Mouse (Mus musculus) embryonic facial prominence, embryonic 13.5 days (tissue): Measurements from ENCODE around the gene Magi1. TPM values are rescaled to one million over a fixed set of nuclear protein-coding genes. Genes with fewer than 3 reads are reported as not detected.

Source experiments
- ATAC-seq: fragments of 200-750 bp; cut with Nextera tagmentation; 2 replicates; pipeline ENCODE4 v1.8.0; 2017; ENCODE audit warnings: low read depth; ENCODE audit not compliant: insufficient number of reproducible peaks, insufficient read depth, low FRiP score, low TSS enrichment
- H3K27ac ChIP-seq: fragments of 300-500 bp; sonication (generic); 2 replicates; pipeline ENCODE4 v1.5.1; 2015; ENCODE audit warnings: moderate library complexity, mild to moderate bottlenecking, inconsistent platforms
- H3K27me3 ChIP-seq: fragments of 300-500 bp; sonication (generic); 2 replicates; pipeline ENCODE4 v1.6.1; 2015; ENCODE audit warnings: mild to moderate bottlenecking, inconsistent platforms
- H3K36me3 ChIP-seq: fragments of 300-500 bp; sonication (generic); 2 replicates; pipeline ENCODE4 v1.6.1; 2015; ENCODE audit warnings: mild to moderate bottlenecking, inconsistent platforms
- H3K4me1 ChIP-seq: fragments of 300-500 bp; sonication (generic); 2 replicates; pipeline ENCODE4 v1.6.1; 2015; ENCODE audit warnings: inconsistent platforms
- H3K4me2 ChIP-seq: fragments of 300-500 bp; sonication (generic); 2 replicates; pipeline ENCODE4 v1.6.1; 2015; ENCODE audit warnings: moderate library complexity, mild to moderate bottlenecking, inconsistent platforms
- H3K4me3 ChIP-seq: fragments of 300-500 bp; sonication (generic); 2 replicates; pipeline ENCODE4 v1.5.1; 2015; ENCODE audit warnings: mild to moderate bottlenecking, inconsistent platforms
- H3K9ac ChIP-seq: fragments of 300-500 bp; sonication (generic); 2 replicates; pipeline ENCODE4 v1.6.1; 2015; ENCODE audit warnings: mild to moderate bottlenecking, inconsistent platforms
- H3K9me3 ChIP-seq: fragments of 300-500 bp; sonication (generic); 2 replicates; pipeline ENCODE4 v1.6.1; 2016; ENCODE audit warnings: inconsistent platforms
- WGBS: fragments of 180-500 bp; shearing (Covaris S2); methylation state at CpG from one replicate; pipeline ENCODE4 v1.1.7; 2015; ENCODE audit warnings: mixed read lengths; 5-methylcytosine and 5-hydroxymethylcytosine counted together
- polyA plus RNA-seq: library from polyadenylated mRNA; unstranded; fragments of >200 nt; fragmentation: Nextera tagmentation; extraction: Ambion mirVana; gene quantifications from 2 replicates; pipeline ENCODE4 v1.2.1, GENCODE M21; 2015

Gene Magi1
- 13.1 and 14.8 TPM in 2 replicates for polyA plus RNA-seq

GRCm38 (mm10) chr6:94283318-94284061 lies at the start of gene Magi1:
Gene Magi1 (minus strand): TSS chr6:94283917.
- Histone ChIP-seq H3K27me3 (no peaks in the 10 kb centered on the region), H3K36me3 (peaks cover 2% of the 10 kb centered on the region; the same call in 1 of the 2 replicates), H3K27ac (peak within 1 kb of the TSS; percentile 99), H3K9ac (peak within 1 kb of the TSS; percentile 91), H3K9me3 (no peaks in the 10 kb centered on the region; the same call in none of the 2 replicates), H3K4me3 (peak within 1 kb of the TSS; percentile 82), H3K4me2 (peak within 1 kb of the TSS; percentile 94), H3K4me1 (peaks cover 31% of the 10 kb centered on the region)
- under 1% methylated on average over 86 of the region's 86 CpGs for WGBS
- ATAC-seq: peak; percentile 95

GRCm38 (mm10) chr6:94327143-94327542 lies 43.4 kb upstream of the Magi1 start:
- Histone ChIP-seq H3K27me3 (no peaks in the 10 kb centered on the region), H3K4me2 (no peak overlapping the region), H3K27ac (no peak overlapping the region), H3K36me3 (no peaks in the 10 kb centered on the region), H3K9ac (no peak overlapping the region), H3K4me1 (no peaks in the 10 kb centered on the region), H3K9me3 (no peaks in the 10 kb centered on the region), H3K4me3 (no peak overlapping the region)
- WGBS: 78% methylated on average over 4 of the region's 4 CpGs
- no peak for ATAC-seq

GRCm38 (mm10) chr6:94316886-94317285 lies 33.2 kb upstream of the Magi1 start:
- Histone ChIP-seq H3K36me3 (no peaks in the 10 kb centered on the region), H3K9ac (no peak overlapping the region), H3K9me3 (no peaks in the 10 kb centered on the region), H3K4me2 (no peak overlapping the region), H3K27ac (no peak overlapping the region), H3K27me3 (no peaks in the 10 kb centered on the region), H3K4me1 (peaks cover 6% of the 10 kb centered on the region; the same call in 1 of the 2 replicates), H3K4me3 (no peak overlapping the region)
- 84% methylated on average over 3 of the region's 3 CpGs for WGBS
- ATAC-seq: no peak

GRCm38 (mm10) chr6:94312285-94312684 lies 28.6 kb upstream of the Magi1 start:
- H3K36me3 ChIP-seq: no peaks in the 10 kb centered on the region
- H3K9me3 ChIP-seq: 0 out of 2 replicates have a peak, but pooled peaks cover 3% of the 10 kb centered on the region
- no peak overlapping the region for H3K9ac ChIP-seq
- no peak for ATAC-seq
- peaks cover 12% of the 10 kb centered on the region for H3K4me1 ChIP-seq
- H3K4me2 ChIP-seq: no peak overlapping the region
- H3K27me3 ChIP-seq: no peaks in the 10 kb centered on the region
- no peak overlapping the region for H3K4me3 ChIP-seq
- WGBS: 55% methylated on average over 7 of the region's 7 CpGs
- no peak overlapping the region for H3K27ac ChIP-seq

- no peaks in the 10 kb centered on the region for H3K36me3 ChIP-seq
These were observed 24.8 kb upstream of the Magi1 start for GRCm38 (mm10) chr6:94308498-94308897.

GRCm38 (mm10) chr6:94303512-94303911 lies 19.8 kb upstream of the Magi1 start:
- H3K4me3 ChIP-seq: no peak overlapping the region
- H3K4me2 ChIP-seq: no peak overlapping the region
- no peaks in the 10 kb centered on the region for H3K36me3 ChIP-seq
- H3K27ac ChIP-seq: no peak overlapping the region
- no peak for ATAC-seq
- peaks cover 3% of the 10 kb centered on the region; the same call in 1 of the 2 replicates for H3K9me3 ChIP-seq
- no peaks in the 10 kb centered on the region for H3K27me3 ChIP-seq
- peaks cover 18% of the 10 kb centered on the region for H3K4me1 ChIP-seq
- no peak overlapping the region for H3K9ac ChIP-seq
- 73% methylated on average over 6 of the region's 6 CpGs for WGBS

More at GRCm38 (mm10) chr6:94308498-94308897, 24.8 kb upstream of the Magi1 start:
- H3K27ac ChIP-seq: peak overlapping the region; percentile 5; the same call in 1 of the 2 replicates
- WGBS: 22% methylated on average over 7 of the region's 7 CpGs
- no peaks in the 10 kb centered on the region for H3K27me3 ChIP-seq
- peak overlapping the region; percentile 7; the same call in 1 of the 2 replicates for H3K4me2 ChIP-seq
- H3K4me3 ChIP-seq: no peak overlapping the region
- no peak for ATAC-seq
- peaks cover 16% of the 10 kb centered on the region for H3K4me1 ChIP-seq
- peaks cover 7% of the 10 kb centered on the region; the same call in 1 of the 2 replicates for H3K9me3 ChIP-seq
- no peak overlapping the region for H3K9ac ChIP-seq

GRCm38 (mm10) chr6:94301804-94302203 lies 18.1 kb upstream of the Magi1 start:
- Histone ChIP-seq H3K9ac (no peak overlapping the region), H3K4me2 (no peak overlapping the region), H3K36me3 (no peaks in the 10 kb centered on the region), H3K27me3 (no peaks in the 10 kb centered on the region), H3K9me3 (peaks cover 3% of the 10 kb centered on the region; the same call in 1 of the 2 replicates), H3K4me3 (no peak overlapping the region), H3K27ac (no peak overlapping the region), H3K4me1 (peaks cover 15% of the 10 kb centered on the region; the same call in 1 of the 2 replicates)
- WGBS: 86% methylated on average over 10 of the region's 10 CpGs
- no peak for ATAC-seq

GRCm38 (mm10) chr6:94300562-94300961 lies 16.8 kb upstream of the Magi1 start:
- no peak overlapping the region for H3K4me2 ChIP-seq
- no peak overlapping the region for H3K9ac ChIP-seq
- WGBS: 73% methylated on average over 3 of the region's 3 CpGs
- H3K4me3 ChIP-seq: no peak overlapping the region
- H3K27me3 ChIP-seq: no peaks in the 10 kb centered on the region
- ATAC-seq: no peak
- H3K4me1 ChIP-seq: peaks cover 15% of the 10 kb centered on the region; the same call in 1 of the 2 replicates
- H3K36me3 ChIP-seq: no peaks in the 10 kb centered on the region
- no peaks in the 10 kb centered on the region for H3K9me3 ChIP-seq
- no peak overlapping the region for H3K27ac ChIP-seq

- peaks cover 9% of the 10 kb centered on the region for H3K4me1 ChIP-seq
- no peaks in the 10 kb centered on the region for H3K27me3 ChIP-seq
- no peak overlapping the region for H3K4me2 ChIP-seq
- H3K9ac ChIP-seq: no peak overlapping the region
- ATAC-seq: no peak
- no peak overlapping the region for H3K4me3 ChIP-seq
- no peaks in the 10 kb centered on the region; the same call in 1 of the 2 replicates for H3K9me3 ChIP-seq
- H3K27ac ChIP-seq: no peak overlapping the region
- peaks cover 4% of the 10 kb centered on the region; the same call in 1 of the 2 replicates for H3K36me3 ChIP-seq
These were observed 3.7 kb upstream of the Magi1 start for GRCm38 (mm10) chr6:94287387-94287786.

GRCm38 (mm10) chr6:94286555-94286954 lies 2.8 kb upstream of the Magi1 start:
- ATAC-seq: no peak
- no peak overlapping the region for H3K27ac ChIP-seq
- no peaks in the 10 kb centered on the region; the same call in 1 of the 2 replicates for H3K9me3 ChIP-seq
- peaks cover 4% of the 10 kb centered on the region; the same call in 1 of the 2 replicates for H3K36me3 ChIP-seq
- peaks cover 17% of the 10 kb centered on the region for H3K4me1 ChIP-seq
- H3K4me2 ChIP-seq: no peak overlapping the region
- 81% methylated on average over 2 of the region's 2 CpGs for WGBS
- no peak overlapping the region for H3K4me3 ChIP-seq
- no peaks in the 10 kb centered on the region for H3K27me3 ChIP-seq
- no peak overlapping the region for H3K9ac ChIP-seq

GRCm38 (mm10) chr6:94284089-94284825 lies 540 bp upstream of the Magi1 start:
- Histone ChIP-seq H3K4me1 (peaks cover 28% of the 10 kb centered on the region), H3K4me3 (peak overlapping the region; percentile 82), H3K9me3 (no peaks in the 10 kb centered on the region; the same call in none of the 2 replicates), H3K27ac (peak overlapping the region; percentile 99), H3K36me3 (peaks cover 4% of the 10 kb centered on the region; the same call in 1 of the 2 replicates), H3K4me2 (peak overlapping the region; percentile 94), H3K27me3 (no peaks in the 10 kb centered on the region), H3K9ac (peak overlapping the region; percentile 91)
- WGBS: under 1% methylated on average over 44 of the region's 44 CpGs
- peak; percentile 40 for ATAC-seq
